Mouse (Mus musculus) ES-Bruce4 (cell line): ENCODE measurements around the gene Gipc3.

Experiments used
- CTCF ChIP-seq: IDR thresholded peaks from one replicate; pipeline ENCODE4 v1.8.1; 2011; ENCODE audit warnings: low read depth, low read length
- EP300 ChIP-seq: IDR thresholded peaks from 2 replicates; pipeline ENCODE4 v1.6.1; 2011; ENCODE audit warnings: low read depth, low read length; ENCODE audit not compliant: insufficient read depth
- POLR2A ChIP-seq: IDR thresholded peaks from one replicate; pipeline ENCODE4 v1.8.1; 2011; ENCODE audit warnings: low read length; ENCODE audit not compliant: insufficient read depth

DNA sequence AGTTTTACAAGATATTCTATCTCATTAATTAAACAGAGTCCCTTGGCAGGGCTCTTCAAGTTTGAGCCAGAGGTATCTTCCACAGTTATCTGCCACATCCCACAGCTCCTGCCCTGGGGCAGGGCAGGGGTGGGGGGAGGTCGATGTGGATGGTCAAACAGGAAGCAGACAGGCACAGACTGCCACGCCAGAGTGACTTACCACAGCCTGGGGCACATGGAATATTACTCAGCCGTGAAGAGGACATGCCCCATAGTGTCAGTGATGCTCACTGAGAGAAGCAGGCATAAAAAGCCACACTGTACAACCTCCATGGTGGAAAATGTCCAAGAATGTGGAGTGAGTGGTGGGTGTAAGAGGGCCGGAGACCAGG lies 2.1 kb upstream of the Gipc3 start:
- TF ChIP-seq CTCF (no peak), EP300 (no peak), POLR2A (no peak)
